Mouse (Mus musculus) retina, postnatal 1 day (tissue): ENCODE results near the gene Itih3.
A peak's percentile ranks its signal among the peaks of the same experiment; 100 is the strongest.

Source experiments
- DNase-seq: peaks from one replicate; pipeline ENCODE4 v3.0.0-alpha.2; 2012

Gene Itih3

DNA sequence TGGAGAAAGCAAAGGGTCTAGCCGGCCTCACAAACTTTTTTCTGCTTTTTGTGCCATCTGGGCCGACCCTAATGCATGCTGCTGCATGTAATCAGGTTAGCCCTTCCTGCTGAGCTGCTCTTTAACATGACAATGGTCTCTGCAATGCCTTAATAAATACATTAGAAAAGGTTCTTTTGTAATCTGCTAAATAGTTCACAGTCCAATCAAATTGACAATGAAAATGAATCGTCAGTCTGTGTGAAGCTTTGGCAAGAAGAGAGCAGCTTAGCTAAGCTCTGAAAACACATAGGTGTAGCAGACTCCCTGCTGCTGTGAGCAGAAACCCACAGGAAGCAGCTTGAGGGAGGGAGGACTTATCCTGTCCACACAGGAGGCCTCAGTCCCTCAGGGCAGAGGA lies 23.6 kb downstream of the Itih3 start:
- no peak for DNase-seq

GRCm38 (mm10) chr14:30888271-30888732 lies 35.3 kb downstream of the Itih3 start:
- peak; percentile 40 for DNase-seq

DNA sequence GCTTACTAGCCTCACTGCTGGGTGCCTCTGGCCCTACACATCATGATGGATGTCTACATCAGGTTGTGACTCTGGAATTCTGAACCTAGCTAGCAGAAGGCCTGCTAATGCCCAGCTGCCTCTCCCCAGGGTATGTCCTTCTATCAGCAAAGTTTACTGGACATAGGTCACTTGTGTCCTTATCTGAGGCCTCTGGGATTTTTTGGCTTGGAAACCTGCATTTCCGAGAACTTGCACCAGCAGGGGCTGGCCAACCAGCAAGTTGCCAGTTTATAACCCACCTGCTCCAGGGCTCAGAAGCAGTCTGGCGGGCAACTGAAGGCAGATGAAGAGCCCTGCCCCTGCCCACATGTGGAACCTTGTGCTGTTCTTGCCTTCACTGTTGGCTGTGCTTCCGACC lies 37.4 kb downstream of the Itih3 start, which contains the start of gene Itih4:
TSS of gene Itih4 (plus strand) at position 273 of the 400 bp plus-strand sequence.
- no peak for DNase-seq

DNA sequence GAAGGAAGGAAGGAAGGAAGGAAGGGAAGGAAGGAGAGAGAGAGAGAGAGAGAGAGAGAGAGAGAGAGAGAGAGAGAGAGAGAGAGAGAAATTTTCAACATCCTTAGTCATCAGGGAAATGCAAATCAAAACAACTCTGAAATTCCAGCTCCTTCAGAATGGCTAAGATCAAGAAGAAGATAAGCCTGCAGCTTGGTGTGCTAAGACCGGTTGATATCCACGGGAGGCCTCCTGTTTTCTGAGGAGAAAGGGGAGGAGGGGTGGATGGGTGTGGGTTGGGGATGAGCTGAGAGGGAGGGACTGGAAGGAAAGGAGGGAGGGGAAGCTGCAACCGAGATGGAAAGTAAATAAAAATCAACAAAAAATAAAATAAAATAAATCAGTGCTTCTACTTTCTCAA lies 38.3 kb downstream of the Itih3 start:
- no peak for DNase-seq

DNA sequence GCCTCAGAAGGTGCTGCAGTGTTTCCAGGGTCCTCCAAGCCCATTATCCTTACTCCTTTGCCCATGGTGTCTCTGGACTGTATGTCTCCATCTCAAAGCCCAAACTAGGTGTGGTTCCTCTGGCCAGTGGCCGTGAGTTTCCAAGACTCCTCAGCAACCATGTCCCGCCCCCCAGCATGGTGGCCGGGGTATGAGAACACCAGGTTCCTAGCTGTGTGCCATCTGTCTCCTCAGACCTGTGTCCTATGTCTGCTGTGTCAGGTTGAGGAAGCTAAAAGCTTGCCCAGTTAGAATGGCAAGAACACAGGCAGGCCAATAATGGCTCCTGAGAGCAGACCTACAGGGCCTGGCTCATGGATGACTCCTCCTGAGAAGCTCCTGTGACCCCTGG lies 41.8 kb downstream of the Itih3 start:
- DNase-seq: no peak

DNA sequence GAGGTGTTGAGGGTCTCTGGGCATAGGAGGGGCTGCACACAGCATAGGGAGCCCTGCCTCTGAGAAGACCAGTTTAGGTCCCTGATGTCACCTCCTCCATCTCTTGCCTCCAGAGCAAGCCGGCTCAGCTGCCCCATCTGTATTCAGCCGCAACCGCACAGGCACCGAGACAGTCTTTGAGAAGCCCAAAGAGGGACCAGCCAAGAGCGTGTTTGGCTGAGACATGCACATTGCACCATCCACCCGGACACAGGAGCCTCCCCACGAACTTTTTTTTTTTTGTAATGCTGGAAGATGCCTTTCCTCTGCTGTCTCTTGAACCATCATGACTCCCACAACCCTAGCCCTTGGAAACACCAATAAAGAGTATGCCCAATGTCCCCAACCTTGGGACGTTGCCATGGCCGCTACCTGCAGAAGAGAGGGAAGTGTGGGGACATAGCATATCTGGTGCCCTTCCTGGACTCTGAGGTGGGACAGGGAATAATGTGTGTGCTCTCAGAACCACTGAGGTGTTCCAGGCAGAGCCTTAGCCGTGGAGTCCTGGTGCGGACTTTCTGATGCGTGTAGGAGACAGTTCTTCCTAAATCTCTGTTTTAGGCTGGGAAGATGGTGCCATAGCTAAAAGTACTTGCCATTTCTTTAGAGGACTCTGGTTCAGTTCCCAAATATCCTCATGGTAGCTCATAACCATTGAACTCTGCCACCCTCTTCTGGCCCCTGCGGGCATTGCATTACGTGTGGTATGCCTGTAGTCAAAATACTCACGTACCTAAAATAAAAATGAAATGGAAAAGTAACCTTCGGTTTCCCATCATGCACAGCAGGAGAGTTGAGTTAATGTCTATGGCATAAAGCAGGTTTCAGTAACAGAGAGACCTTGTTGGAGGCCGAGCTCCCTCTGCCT lies 42.5 kb downstream of the Itih3 start:
- DNase-seq: peak; percentile 37

GRCm38 (mm10) chr14:30880251-30880650 lies 43.3 kb downstream of the Itih3 start:
- no peak for DNase-seq

DNA sequence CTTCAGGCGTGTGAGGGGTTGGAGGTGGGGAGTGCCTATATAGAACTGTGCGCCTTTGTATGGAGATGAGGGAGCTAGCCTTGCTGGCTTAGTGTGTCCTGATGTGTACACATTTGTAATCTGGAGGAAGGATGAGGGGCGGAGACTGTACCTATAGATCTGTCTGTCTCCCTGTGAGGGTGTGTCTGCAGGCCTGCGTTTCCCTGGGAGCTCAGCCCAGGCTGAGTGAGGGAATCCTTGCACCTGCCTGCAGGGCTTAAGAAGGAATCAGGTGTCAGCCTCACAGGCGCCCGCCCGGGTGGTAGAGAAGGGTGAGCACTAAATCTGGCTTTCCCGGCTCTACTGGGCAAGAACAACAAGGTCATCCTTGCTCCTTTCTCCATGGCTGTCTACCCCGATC lies 43.8 kb downstream of the Itih3 start:
- no peak for DNase-seq

DNA sequence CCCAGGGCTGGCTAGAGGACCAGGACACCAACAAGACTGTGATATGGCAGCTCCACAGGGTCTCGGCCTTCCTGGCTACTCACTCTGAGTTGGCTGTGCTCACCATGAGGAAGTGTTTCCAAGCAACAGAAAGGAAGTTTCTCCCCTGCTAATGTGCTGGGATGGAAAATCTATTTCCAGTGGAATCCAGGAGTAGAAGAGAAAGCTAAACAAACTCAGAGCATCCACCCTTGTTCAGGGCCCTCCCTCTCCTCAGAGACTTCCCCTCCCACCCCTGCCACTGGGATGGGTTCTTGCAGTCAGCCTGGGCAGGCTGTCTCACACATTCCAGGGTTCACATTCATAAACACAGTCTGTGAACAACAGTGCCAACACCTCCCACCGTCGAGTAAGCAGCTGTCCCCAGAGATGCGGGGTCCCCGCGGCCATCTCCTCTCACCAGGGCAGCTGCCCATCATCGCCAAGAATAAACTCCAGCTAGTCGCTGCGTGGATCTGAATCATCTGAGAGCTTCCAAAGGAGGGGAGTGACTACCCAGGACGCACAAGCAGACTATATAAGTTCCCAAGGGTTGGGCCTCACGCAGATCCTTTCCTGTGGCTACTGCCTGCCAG lies 44.5 kb downstream of the Itih3 start, which contains the start of gene Mustn1:
TSS of gene Mustn1 (plus strand) at position 243 of the 614 bp plus-strand sequence.
- DNase-seq: no peak

GRCm38 (mm10) chr14:30877827-30878226 lies 45.7 kb downstream of the Itih3 start:
- no peak for DNase-seq

DNA sequence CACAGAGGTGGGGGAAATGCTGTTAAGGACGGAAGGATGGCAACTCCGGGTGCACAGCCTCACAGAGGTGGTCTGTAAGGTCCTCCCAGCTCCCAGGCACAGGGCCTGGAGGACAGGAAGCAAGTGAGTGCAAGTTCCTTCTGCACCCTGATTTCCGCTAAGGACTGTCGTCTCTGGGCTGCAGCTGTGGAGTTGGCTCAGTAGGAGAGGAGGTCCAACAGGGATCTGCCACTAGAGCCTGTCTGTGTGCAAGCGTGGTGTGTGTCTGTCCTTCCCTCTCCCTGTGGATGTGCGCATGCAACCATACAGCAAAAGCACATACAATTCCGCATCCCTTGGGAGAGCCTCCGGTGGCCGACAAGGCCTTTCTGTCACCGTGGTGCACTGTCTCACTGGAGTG lies 47.1 kb downstream of the Itih3 start:
- DNase-seq: no peak

GRCm38 (mm10) chr14:30875955-30876354 lies 47.6 kb downstream of the Itih3 start:
- DNase-seq: no peak

- DNase-seq: no peak
Observed at GRCm38 (mm10) chr14:30875130-30875865, 48.3 kb downstream of the Itih3 start.

DNA sequence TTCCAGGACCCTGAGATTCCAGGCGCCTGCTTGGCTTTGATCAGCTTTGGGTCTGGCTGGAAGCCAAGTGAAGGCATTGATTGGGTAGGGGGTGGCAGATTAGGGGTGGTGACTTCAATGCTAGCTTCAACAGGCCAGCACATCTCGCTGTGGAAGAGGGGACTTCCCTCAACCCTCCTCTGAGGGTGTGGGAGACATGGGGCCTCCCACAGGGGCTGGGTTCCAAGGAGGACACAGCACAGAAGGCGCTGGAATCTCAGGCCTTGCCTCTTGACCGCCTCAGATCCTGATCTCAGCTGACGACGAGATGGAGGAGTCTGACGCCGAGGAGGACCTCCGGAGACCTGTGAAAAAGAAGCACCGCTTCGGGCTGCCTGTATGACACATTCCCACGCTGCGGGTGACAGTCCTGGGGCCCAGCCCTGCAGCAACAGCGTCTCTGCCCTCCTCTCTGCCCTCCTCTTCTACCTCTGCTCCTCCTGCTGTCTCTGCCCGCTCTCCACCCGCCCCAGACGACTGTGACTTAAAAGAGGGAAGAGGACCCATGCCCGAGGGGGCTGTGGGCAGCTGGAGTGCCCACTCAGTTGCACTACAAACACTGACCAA lies 49.4 kb downstream of the Itih3 start:
- no peak for DNase-seq

GRCm38 (mm10) chr14:30870206-30871147 lies 53.1 kb downstream of the Itih3 start:
- no peak for DNase-seq

DNA sequence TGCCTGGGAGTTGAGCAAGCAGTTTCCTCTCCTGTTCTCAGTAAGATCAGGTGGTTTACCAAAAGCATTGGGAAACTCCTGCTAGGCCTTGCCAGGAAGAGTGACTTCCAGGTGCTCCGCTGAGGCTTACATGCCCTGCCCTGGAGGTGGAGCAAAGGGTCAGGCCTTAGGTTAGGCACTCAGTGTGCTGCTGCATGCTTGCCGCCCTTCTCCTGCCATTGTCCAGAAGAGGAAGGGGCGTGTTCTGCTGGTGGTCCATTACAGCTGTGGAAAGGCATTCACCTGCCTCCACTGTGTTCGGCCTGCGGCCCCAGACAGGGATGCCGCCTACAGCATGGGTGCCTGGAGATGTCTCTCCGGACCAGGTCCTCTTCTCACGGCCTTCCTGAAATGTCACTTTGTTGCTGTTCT lies 54.2 kb downstream of the Itih3 start:
- DNase-seq: no peak

DNA sequence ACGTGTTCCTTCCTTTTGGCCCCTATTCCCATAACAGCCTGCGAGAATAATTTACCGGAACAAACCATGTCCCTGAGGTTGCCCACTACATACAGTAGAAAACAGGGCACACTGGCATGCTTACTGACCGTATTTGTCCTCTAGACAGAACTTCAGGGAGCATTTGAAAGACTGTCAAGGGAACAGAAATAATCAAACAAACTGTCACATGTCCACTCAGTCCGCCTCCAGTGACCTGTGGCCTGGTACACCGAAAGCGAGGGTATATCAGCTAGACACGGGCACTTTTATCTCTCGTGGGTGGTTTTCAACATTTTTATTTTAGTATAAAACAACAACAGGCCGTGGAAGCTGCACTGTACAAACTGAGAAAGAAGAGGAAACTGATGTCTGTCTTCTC lies 54.7 kb downstream of the Itih3 start:
- DNase-seq: no peak

DNA sequence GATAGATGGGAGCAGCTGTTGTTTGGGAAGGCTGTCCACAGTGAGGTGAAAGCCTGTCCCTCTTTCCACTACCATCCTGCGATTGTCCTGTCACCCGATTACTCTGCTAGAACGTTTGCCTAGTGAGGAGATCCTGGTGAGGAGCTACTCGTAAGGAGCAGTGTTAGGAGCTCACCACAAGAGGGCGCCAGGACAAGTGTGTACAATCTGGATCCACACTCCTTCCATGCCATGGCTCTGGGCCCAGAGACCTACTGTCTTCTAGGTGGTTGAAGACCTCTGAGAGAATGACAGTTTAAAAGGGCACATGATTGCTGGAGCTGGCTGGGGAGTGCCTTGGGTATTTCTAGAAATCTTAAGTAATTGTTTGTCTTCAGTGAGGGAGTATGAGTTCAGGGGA lies 56.5 kb downstream of the Itih3 start:
- peak; percentile 77 for DNase-seq

DNA sequence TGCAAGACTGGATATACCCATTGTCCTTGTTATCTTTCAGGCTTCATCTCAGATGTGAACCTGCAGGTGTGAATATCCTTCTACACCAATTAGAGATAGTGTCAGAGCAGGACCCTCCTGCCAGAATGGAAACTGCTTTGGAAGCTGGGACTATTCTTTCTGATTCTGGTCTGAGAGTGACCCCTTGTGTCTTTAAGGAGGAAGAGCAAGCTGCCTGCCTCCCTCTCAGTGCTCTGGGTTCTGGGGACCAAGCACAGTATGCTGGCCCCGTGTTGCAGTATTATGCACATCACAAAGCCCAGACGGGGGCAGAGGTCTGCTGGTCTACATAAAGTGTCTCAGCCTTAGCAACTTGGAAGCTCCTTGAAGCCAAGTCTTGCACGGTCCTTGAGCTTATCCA lies 58.2 kb downstream of the Itih3 start:
- DNase-seq: peak; percentile 32

- no peak for DNase-seq
Observed at GRCm38 (mm10) chr14:30862368-30862767, 61.2 kb downstream of the Itih3 start.

DNA sequence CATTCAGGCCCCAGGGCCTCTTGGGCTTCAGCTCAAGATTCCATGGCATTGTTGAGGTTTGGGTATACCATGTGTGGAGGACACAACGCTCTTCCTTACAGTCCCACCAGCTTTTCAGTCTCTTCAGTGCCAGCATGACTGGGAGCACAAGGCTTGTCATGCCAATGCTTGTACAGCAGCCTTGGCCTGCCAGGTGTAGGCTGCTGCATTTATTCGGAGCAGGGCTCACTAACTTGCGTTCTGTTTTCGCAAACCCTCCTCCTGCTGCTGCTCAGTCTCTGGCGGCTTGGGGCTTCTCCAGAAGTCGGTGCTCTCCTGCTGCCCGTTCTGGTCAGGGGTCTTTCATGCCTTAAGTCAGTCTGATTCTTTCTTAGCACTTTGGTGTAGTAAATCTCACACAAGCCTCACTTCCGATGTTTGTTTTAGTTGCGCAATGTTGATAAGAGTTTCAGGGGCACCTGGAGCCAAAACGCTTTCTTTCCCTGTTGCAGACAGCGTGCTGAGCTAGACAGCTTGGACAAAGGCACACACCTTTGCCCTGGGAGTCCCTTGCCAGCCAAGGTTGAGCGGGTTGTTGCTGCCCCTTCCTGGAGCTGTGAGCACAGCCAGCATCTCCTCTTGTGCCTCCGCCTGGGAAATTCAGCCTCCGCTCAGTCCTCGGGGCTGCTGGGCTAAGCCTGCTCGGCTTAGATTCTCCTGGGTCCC lies 62.0 kb downstream of the Itih3 start:
- no peak for DNase-seq
